Comparison of ENCODE assay signal across 7 mouse cellular contexts in genomic region chr14:25108701-25109290, GRCm38 (mm10).
DNase-seq lines count a peak whose midpoint lies in the region; ATAC-seq and TF ChIP-seq lines count a peak whose summit lies in the region.

No protein-coding gene starts in this region.

- no peak overlapping the region; the same call in 1 of the 2 replicates for H3K27ac ChIP-seq in spleen, adult 2 months (ENCODE audit: insufficient read depth, low read length)
- H3K27ac ChIP-seq in embryonic facial prominence, embryonic 13.5 days: no peak overlapping the region
- no peak overlapping the region for H3K27ac ChIP-seq in liver, embryonic 16.5 days (ENCODE audit: low read length)

- no peak for DNase-seq in spleen, adult 2 months (ENCODE audit: low read depth in 1 of 2, low spot score in 2 of 2)
- DNase-seq in spleen, postnatal 4 days (ENCODE audit: low spot score in 2 of 2): no peak
- DNase-seq in kidney, adult 18-20 months: peak; percentile 84
- DNase-seq in retina, postnatal 1 day: peak; percentile 98
- DNase-seq in frontal cortex, adult 2 months (ENCODE audit: extremely low spot score in 1 of 2, low spot score in 1 of 2): no peak

- H3K9ac ChIP-seq in embryonic facial prominence, embryonic 13.5 days: peak overlapping the region; percentile 49; the same call in 1 of the 2 replicates
- no peak overlapping the region for H3K9ac ChIP-seq in liver, embryonic 16.5 days (ENCODE audit: low read depth, low read length)

- H3K27me3 ChIP-seq in spleen, adult 2 months (ENCODE audit: control insufficient read depth, insufficient read depth, low read length): no peaks in the 10 kb centered on the region
- H3K27me3 ChIP-seq in embryonic facial prominence, embryonic 13.5 days: no peaks in the 10 kb centered on the region
- H3K27me3 ChIP-seq in liver, embryonic 16.5 days (ENCODE audit: control insufficient read depth, insufficient read depth, low read depth, low read length): no peaks in the 10 kb centered on the region

- H3K4me1 ChIP-seq in spleen, adult 2 months (ENCODE audit: control insufficient read depth, insufficient read depth, insufficient read length): peaks cover 8% of the 10 kb centered on the region; the same call in 1 of the 2 replicates
- peaks cover 30% of the 10 kb centered on the region for H3K4me1 ChIP-seq in embryonic facial prominence, embryonic 13.5 days
- no peaks in the 10 kb centered on the region for H3K4me1 ChIP-seq in liver, embryonic 16.5 days (ENCODE audit: control insufficient read depth, low read depth, low read length)

- WGBS in spleen, adult 2 months: 43% methylated on average over 8 of the region's 8 CpGs
- WGBS in embryonic facial prominence, embryonic 13.5 days: 12% methylated on average over 8 of the region's 8 CpGs
- WGBS in liver, embryonic 16.5 days (ENCODE audit: insufficient replicate concordance): 11% methylated on average over 8 of the region's 8 CpGs

- no peak for TF ChIP-seq POLR2A in spleen, adult 2 months (IDR thresholded peaks at IDR 0.05; ENCODE audit: low read depth, low read length)

- no peaks in the 10 kb centered on the region for H3K9me3 ChIP-seq in embryonic facial prominence, embryonic 13.5 days
- no peaks in the 10 kb centered on the region for H3K9me3 ChIP-seq in liver, embryonic 16.5 days (replicated peaks; ENCODE audit: control insufficient read depth, low read length)

- H3K4me3 ChIP-seq in spleen, adult 2 months (ENCODE audit: extremely low read depth, insufficient read depth, insufficient read length): peak overlapping the region; percentile 16; the same call in 1 of the 2 replicates
- H3K4me3 ChIP-seq in embryonic facial prominence, embryonic 13.5 days: no peak overlapping the region
- H3K4me3 ChIP-seq in liver, embryonic 16.5 days (ENCODE audit: low read depth, low read length): no peak overlapping the region

- H3K36me3 ChIP-seq in spleen, adult 2 months (ENCODE audit: control insufficient read depth, insufficient read depth, low read length): no peaks in the 10 kb centered on the region
- H3K36me3 ChIP-seq in embryonic facial prominence, embryonic 13.5 days: no peaks in the 10 kb centered on the region
- no peaks in the 10 kb centered on the region for H3K36me3 ChIP-seq in liver, embryonic 16.5 days (ENCODE audit: control insufficient read depth, insufficient read depth)

- peak overlapping the region; percentile 41 for H3K4me2 ChIP-seq in embryonic facial prominence, embryonic 13.5 days
- no peak overlapping the region for H3K4me2 ChIP-seq in liver, embryonic 16.5 days (ENCODE audit: low read depth, low read length)

- TF ChIP-seq CTCF in spleen, adult 2 months (IDR thresholded peaks at IDR 0.05; ENCODE audit: extremely low read depth, insufficient read depth, insufficient read length, insufficient replicate concordance): no peak

- no peak for ATAC-seq in embryonic facial prominence, embryonic 13.5 days (ENCODE audit: insufficient number of reproducible peaks, insufficient read depth, low FRiP score, low TSS enrichment, low read depth)
- ATAC-seq in liver, embryonic 16.5 days (ENCODE audit: low read depth): 0 out of 2 replicates have a peak, but pooled peaks have one; percentile 16

Comparison
In these comparisons a context has a peak if more than half of its experiments do, and no peak if none do; other contexts are left out.
1. DNase-seq: peak in kidney, adult 18-20 months (single experiment) and retina, postnatal 1 day (single experiment); none in spleen, adult 2 months (0 of 2), spleen, postnatal 4 days (0 of 2) and frontal cortex, adult 2 months (0 of 2).